Mouse (Mus musculus) neural tube, embryonic 11.5 days (tissue): ENCODE results near the gene Cryab. TPM values are rescaled to one million over a fixed set of nuclear protein-coding genes. Genes with fewer than 3 reads are reported as not detected.

ENCODE experiments used
- ATAC-seq: fragments of 200-750 bp; cut with Nextera tagmentation; 2 replicates; pipeline ENCODE4 v1.8.0; 2017; ENCODE audit warnings: moderate number of reproducible peaks, mild to moderate bottlenecking, moderate TSS enrichment, moderate library complexity; ENCODE audit not compliant: insufficient read depth, low FRiP score, low TSS enrichment
- DNase-seq: peaks from one replicate; pipeline ENCODE4 v3.0.0-alpha.2; 2015; ENCODE audit warnings: low spot score
- H3K27ac ChIP-seq: fragments of 300-500 bp; sonication (generic); 2 replicates; pipeline ENCODE4 v1.5.1; 2014; ENCODE audit warnings: low read depth, mild to moderate bottlenecking, low read length
- H3K27me3 ChIP-seq: fragments of 300-500 bp; sonication (generic); 2 replicates; pipeline ENCODE4 v1.6.1; 2014; ENCODE audit warnings: mild to moderate bottlenecking, low read length, mixed read lengths; ENCODE audit not compliant: control insufficient read depth, insufficient read depth
- H3K36me3 ChIP-seq: fragments of 300-500 bp; sonication (generic); 2 replicates; pipeline ENCODE4 v1.6.1; 2014; ENCODE audit warnings: mild to moderate bottlenecking, low read length, moderate library complexity, mixed read lengths; ENCODE audit not compliant: control insufficient read depth, insufficient read depth
- H3K4me1 ChIP-seq: fragments of 300-500 bp; sonication (generic); 2 replicates; pipeline ENCODE4 v1.6.1; 2014; ENCODE audit warnings: low read length, mixed read lengths; ENCODE audit not compliant: control insufficient read depth, insufficient read depth
- H3K4me2 ChIP-seq: fragments of 300-500 bp; sonication (generic); 2 replicates; pipeline ENCODE4 v1.6.1; 2014; ENCODE audit warnings: low read depth, mild to moderate bottlenecking, moderate library complexity
- H3K4me3 ChIP-seq: fragments of 300-500 bp; sonication (generic); 2 replicates; pipeline ENCODE4 v1.5.1; 2014; ENCODE audit warnings: low read depth, low read length
- H3K9ac ChIP-seq: fragments of 300-500 bp; sonication (generic); 2 replicates; pipeline ENCODE4 v1.6.1; 2014; ENCODE audit warnings: mild to moderate bottlenecking, low read length
- H3K9me3 ChIP-seq: fragments of 300-500 bp; sonication (generic); 2 replicates; pipeline ENCODE4 v1.6.1; 2016; ENCODE audit warnings: low read length; ENCODE audit not compliant: control insufficient read depth
- WGBS: fragments of 180-500 bp; shearing (Covaris S2); extraction: QIAGEN DNeasy Blood & Tissue Kit; methylation state at CpG from one replicate; pipeline ENCODE4 v1.1.7; 2014; 5-methylcytosine and 5-hydroxymethylcytosine counted together
- polyA plus RNA-seq: library from polyadenylated mRNA; unstranded; fragments of >200 nt; fragmentation: Nextera tagmentation; extraction: Ambion mirVana; gene quantifications from 2 replicates; pipeline ENCODE4 v1.2.1, GENCODE M21; 2014

Gene Cryab
- polyA plus RNA-seq, 1 experiment from 2014 or later, result 12.8 TPM

DNA sequence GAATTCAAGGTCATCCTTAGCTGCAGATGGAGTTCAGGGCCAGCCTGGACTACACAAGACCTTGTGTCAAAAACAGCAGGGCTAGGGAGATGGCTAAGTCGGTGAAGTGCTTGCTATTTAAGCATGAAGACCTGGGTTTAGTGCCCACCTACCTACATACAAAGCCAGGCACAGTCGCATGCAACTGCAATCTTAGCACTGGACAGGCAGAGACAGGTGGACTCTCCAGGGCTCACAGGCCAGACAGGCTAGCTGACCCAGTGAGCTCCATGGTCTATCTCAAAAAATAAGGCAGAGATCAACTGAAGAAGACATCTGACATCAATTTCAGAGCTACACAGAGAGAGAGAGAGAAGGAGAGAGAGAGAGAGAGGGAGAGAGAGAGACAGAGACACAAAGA is 27.0 kb upstream of the Cryab start:
- no peak overlapping the region for H3K4me3 ChIP-seq
- no peaks in the 10 kb centered on the region for H3K36me3 ChIP-seq
- no peak overlapping the region; the same call in 1 of the 2 replicates for H3K9ac ChIP-seq
- H3K4me2 ChIP-seq, result no peak overlapping the region
- no peak overlapping the region for H3K27ac ChIP-seq
- H3K27me3 ChIP-seq, result no peaks in the 10 kb centered on the region
- ATAC-seq (no peak), DNase-seq (no peak)
- 89% methylated on average over 2 of the region's 2 CpGs for WGBS
- H3K9me3 ChIP-seq, result no peaks in the 10 kb centered on the region
- H3K4me1 ChIP-seq, result peaks cover 16% of the 10 kb centered on the region

DNA sequence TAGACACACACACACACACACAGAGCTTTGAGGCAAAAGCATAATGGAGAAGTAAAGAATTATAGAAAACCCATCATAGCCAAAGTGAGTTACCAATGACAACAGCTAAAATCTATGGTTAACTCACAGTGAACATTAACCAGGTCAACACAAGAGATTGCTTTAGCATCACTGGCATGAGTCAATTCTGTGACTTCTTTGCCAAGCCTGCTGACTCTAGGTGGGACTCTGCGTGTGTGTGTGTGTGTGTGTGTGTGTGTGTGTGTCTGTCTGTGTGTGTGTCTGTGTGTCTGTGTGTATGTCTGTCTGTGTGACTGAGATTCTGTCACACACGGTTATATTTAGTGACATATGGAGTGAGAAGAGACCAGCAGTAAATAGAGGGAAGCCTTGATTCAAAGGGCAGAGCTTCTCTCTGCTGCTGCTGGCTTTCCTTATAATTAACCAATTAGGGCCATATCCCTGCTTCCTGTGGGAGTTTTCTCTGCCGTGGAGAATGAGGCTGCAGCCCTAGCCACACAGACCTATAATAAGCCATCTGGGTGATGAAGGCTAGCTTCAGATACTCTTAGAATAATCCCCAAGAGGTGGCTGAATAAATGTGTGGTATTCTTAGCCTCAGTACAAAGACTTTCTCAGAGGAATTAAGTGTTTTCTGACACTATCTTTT is 26.3 kb upstream of the Cryab start:
- ATAC-seq (no peak), DNase-seq (no peak)
- H3K4me2 ChIP-seq, result no peak overlapping the region
- H3K27ac ChIP-seq, result no peak overlapping the region
- no peaks in the 10 kb centered on the region for H3K9me3 ChIP-seq
- peaks cover 16% of the 10 kb centered on the region for H3K4me1 ChIP-seq
- no peak overlapping the region for H3K9ac ChIP-seq
- no peak overlapping the region for H3K4me3 ChIP-seq
- H3K27me3 ChIP-seq, result no peaks in the 10 kb centered on the region
- H3K36me3 ChIP-seq, result no peaks in the 10 kb centered on the region
- WGBS, result 46% methylated on average over 3 of the region's 3 CpGs

DNA sequence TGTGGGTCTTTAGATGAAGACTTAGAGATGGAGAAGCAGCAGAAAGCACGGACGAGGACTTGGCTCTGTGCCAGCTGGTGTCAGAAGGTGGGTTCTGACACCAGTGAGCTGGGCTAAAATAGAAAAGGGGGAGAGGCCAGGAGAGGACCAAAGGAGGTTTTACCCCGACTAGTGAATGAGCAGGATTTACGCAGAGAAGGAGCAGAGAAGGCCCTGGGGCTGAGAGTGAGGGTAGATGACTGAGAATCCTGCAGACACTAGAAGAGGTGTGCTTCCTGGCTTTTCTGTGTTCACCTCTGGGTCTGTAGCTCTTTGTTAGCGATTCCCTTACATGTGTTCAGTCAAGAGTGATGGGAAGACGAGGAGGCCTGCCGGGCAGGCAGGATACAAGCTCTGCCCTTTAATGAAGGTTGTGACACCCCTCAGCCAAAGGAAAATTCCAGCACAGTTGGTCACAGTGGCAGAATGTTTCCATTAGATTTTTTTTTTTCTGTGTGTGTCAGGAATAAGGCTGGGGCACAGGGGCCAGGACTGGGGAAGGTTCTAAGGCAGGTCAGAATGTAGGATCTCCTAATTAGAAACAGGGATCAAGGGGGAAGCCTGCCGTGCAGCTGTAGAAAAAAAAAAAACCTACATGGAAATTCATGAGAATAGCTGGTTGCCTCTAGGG is 25.1 kb upstream of the Cryab start:
- Histone ChIP-seq H3K27ac (0 out of 2 replicates have a peak overlapping the region, but pooled peaks have one; percentile 2), H3K9me3 (no peaks in the 10 kb centered on the region), H3K36me3 (no peaks in the 10 kb centered on the region), H3K27me3 (no peaks in the 10 kb centered on the region), H3K9ac (peak overlapping the region; percentile 2; the same call in 1 of the 2 replicates), H3K4me2 (peak overlapping the region; percentile 83), H3K4me1 (peaks cover 16% of the 10 kb centered on the region), H3K4me3 (peak overlapping the region; percentile 61; the same call in 1 of the 2 replicates)
- no peak for ATAC-seq
- WGBS, result 51% methylated on average over 8 of the region's 8 CpGs
- peak; percentile 28 for DNase-seq

DNA sequence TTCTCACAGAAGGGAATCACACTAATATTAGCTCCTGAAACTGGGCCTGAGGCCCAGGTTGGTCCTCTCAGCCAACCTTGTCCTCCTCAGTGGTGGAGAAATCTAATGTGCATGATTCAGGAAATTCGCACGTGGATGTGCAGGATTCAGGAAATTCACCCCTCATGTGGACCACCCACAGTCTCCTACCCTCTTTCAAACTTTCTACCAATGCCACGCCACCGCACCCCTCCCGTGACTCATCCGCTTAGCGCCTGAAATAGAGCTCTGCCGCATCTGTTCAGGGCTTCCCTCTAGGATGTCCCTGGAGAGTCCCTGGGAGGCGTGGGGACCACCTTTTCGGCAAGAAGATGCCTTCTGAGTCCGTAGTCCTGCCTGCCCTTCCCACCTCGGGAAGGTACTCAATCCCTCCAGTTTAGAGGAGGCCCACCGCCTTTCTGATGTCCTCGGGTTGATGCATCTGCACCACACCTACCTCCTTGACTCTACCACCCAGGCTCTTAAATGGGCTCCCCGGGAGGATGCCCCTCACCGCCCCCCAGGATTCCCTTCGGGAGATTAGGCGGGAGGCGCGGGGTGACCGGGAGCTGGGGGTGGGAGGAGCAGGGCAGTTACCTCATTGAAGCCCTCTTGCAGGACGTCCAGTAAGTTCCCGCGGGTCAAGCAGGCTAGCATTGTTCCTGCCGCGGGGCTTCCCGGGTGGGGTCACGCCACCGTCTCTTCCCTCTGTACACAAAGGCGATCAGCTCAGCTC is 23.8 kb upstream of the Cryab start:
- ATAC-seq, result peak; percentile 36

DNA sequence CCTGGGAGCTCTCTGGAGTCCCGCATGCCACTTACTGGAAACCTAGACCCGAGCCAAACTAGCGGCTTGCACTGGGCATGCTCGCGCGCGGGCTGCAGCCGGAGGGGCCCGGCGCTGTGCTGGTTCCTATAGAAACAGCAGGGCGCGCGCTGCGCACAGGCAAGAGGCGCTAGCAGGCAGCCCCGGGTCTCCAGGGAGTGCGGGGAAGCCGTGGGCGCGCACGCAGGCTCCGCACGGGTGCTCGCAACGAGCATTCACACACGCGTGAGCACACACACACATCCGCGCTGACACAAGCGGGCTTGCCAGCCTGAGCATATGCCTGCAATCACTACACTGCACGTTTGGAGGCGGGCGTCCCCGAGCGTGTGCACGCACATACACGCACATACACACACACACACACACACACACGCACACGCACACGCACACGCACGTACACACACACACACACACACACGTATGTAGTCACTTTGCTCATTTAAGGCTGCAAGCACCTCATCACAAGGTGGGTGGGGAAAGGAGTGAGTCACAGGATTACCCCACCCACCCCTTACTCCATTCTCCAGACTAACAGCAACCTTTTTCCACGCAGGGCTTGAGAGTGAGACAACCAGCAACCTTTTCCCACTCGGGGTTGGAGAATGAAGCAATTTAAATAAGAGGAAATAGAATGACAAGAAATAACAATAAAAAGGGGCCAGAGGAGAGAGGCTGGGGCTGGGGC is 23.0 kb upstream of the Cryab start:
- peak overlapping the region; percentile 81 for H3K9ac ChIP-seq
- peak; percentile 91 for ATAC-seq
- H3K4me1 ChIP-seq, result peaks cover 22% of the 10 kb centered on the region

More for the DNA sequence above, 23.8 kb upstream of the Cryab start:
- no peaks in the 10 kb centered on the region for H3K36me3 ChIP-seq
- peak overlapping the region; percentile 83 for H3K4me2 ChIP-seq
- WGBS, result 3% methylated on average over 30 of the region's 30 CpGs
- H3K27ac ChIP-seq, result peak overlapping the region; percentile 60
- H3K4me1 ChIP-seq, result peaks cover 16% of the 10 kb centered on the region
- no peaks in the 10 kb centered on the region for H3K9me3 ChIP-seq
- H3K4me3 ChIP-seq, result peak overlapping the region; percentile 61
- no peaks in the 10 kb centered on the region for H3K27me3 ChIP-seq
- peak; percentile 59 for DNase-seq
- H3K9ac ChIP-seq, result peak overlapping the region; percentile 81

DNA sequence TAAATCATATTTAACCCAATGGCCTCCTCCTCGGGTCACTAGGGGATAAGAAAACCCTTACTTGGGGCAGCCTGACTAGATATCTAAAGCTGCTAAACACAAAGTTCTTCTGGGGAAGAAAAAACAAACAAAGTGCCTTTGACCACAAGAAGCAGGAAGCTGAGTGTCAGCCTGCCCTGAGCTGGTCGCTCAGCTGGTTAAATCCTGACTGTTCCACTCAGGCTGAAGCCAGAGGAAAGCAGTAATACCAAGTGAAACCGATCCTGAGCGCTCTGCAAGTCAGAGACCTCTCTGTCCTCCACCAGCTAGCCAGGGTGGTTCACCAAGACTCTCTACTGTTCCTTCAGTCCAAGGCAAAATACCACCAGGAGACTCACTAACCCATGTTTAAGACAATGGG is 21.5 kb upstream of the Cryab start:
- Histone ChIP-seq H3K4me2 (no peak overlapping the region), H3K4me3 (no peak overlapping the region), H3K27me3 (no peaks in the 10 kb centered on the region), H3K4me1 (peaks cover 20% of the 10 kb centered on the region), H3K36me3 (no peaks in the 10 kb centered on the region), H3K9ac (no peak overlapping the region), H3K27ac (no peak overlapping the region), H3K9me3 (no peaks in the 10 kb centered on the region)
- DNase-seq (no peak), ATAC-seq (no peak)
- WGBS, result 55% methylated on average over 4 of the region's 4 CpGs

More for the DNA sequence above, 23.0 kb upstream of the Cryab start:
- peak overlapping the region; percentile 83 for H3K4me2 ChIP-seq
- H3K27ac ChIP-seq, result peak overlapping the region; percentile 60
- H3K4me3 ChIP-seq, result peak overlapping the region; percentile 61
- under 1% methylated on average over 45 of the region's 45 CpGs for WGBS
- H3K36me3 ChIP-seq, result no peaks in the 10 kb centered on the region
- H3K9me3 ChIP-seq, result no peaks in the 10 kb centered on the region
- no peaks in the 10 kb centered on the region for H3K27me3 ChIP-seq
- DNase-seq, result peak; percentile 91

DNA sequence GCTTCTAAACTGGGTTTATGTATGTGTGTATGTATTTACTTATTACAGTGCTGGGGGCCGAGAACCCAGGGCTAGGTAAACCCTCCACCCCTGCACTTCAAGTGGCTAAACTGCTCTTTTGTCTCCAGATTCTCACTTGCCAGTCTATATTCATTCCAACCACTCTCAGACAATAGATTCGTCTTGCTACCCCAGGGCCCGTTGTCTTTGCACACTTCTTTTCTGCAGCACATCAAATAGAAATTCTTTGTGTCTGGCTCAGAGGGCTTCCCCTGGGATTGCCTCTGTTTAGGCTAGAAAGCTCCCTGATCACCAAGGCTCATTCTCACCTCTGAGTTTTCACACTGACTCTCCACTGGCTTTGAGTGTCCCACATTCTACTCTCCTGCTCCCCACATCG is 18.6 kb upstream of the Cryab start:
- Histone ChIP-seq H3K36me3 (no peaks in the 10 kb centered on the region), H3K27me3 (no peaks in the 10 kb centered on the region), H3K4me3 (no peak overlapping the region), H3K9me3 (no peaks in the 10 kb centered on the region), H3K27ac (0 out of 2 replicates have a peak overlapping the region, but pooled peaks have one; percentile 8), H3K4me1 (peaks cover 13% of the 10 kb centered on the region; the same call in 1 of the 2 replicates), H3K4me2 (no peak overlapping the region), H3K9ac (no peak overlapping the region)
- ATAC-seq (no peak), DNase-seq (peak; percentile 45)
- WGBS, result 7% methylated on average over 4 of the region's 4 CpGs

DNA sequence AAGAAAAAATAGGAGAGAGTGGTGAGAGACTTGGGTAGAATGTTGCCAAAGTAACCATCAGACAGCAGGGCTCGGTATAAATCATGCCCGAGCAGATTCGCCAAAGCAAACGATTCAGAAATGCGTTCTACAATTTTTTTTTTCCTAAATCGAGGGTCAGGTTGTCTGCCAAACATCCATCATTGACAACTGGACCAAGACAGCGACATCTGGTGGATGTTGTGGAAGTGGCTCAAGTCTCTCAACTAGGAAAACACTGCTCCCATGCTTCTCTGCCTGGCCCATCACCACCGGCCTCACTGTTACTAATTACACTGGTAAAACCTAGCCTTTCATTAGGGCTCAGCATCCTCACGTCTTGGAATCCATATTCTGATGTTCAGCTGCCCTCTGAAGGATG is 16.1 kb upstream of the Cryab start:
- no peak overlapping the region for H3K9ac ChIP-seq
- no peaks in the 10 kb centered on the region for H3K36me3 ChIP-seq
- H3K27me3 ChIP-seq, result no peaks in the 10 kb centered on the region
- ATAC-seq, result no peak
- DNase-seq, result peak; percentile 63
- 0 out of 2 replicates have a peak overlapping the region, but pooled peaks have one; percentile 10 for H3K4me2 ChIP-seq
- H3K27ac ChIP-seq, result no peak overlapping the region
- no peak overlapping the region for H3K4me3 ChIP-seq
- no peaks in the 10 kb centered on the region for H3K9me3 ChIP-seq
- 5% methylated on average over 9 of the region's 9 CpGs for WGBS
- peaks cover 10% of the 10 kb centered on the region; the same call in 1 of the 2 replicates for H3K4me1 ChIP-seq
